Mouse (Mus musculus): ENCODE measurements at regions not wholly inside any gene's neighbourhood (a gene's known extent, or its start where the extent isn't known, plus 50 kb on each side); places are given as distances from the start of the nearest gene placed in this dataset.

GRCm38 (mm10) chr11:51911481-51911880 lies 54.0 kb upstream of the Jade2 start:
- peaks cover 10% of the 10 kb centered on the region for H3K4me1 ChIP-seq
- H3K4me2 ChIP-seq (replicated peaks), result no peak overlapping the region
- no peak overlapping the region for H3K27ac ChIP-seq
- WGBS, result 72% methylated on average over 3 of the region's 3 CpGs
- H3K36me3 ChIP-seq, result no peaks in the 10 kb centered on the region
- no peaks in the 10 kb centered on the region for H3K9me3 ChIP-seq (replicated peaks)
- no peak overlapping the region for H3K9ac ChIP-seq
- H3K27me3 ChIP-seq, result no peaks in the 10 kb centered on the region
- H3K4me3 ChIP-seq, result no peak overlapping the region
- no peak for ATAC-seq (ENCODE audit: low FRiP score)

DNA sequence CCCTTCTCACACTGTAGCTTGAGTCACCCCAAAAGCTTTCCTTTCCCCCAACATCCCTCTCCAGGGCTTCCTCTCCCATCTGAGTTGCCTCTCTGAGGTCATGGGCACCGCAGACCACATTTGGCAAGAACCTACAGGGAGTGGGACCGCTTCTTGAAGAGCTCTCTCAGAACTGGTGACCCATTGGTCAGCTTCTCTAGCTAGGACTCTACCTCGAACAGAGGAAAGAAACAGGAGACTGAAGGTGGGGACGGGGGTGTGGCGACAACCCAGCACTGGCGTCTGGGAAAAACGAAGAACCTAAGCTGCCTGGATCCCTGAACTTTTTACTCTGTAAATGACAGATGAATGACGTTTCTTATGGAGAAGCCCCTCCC lies 51.8 kb upstream of the Cdkn2aipnl start:
- H3K27ac ChIP-seq, result no peak overlapping the region
- 12% methylated on average over 8 of the region's 8 CpGs for WGBS
- H3K4me3 ChIP-seq, result 0 out of 2 replicates have a peak overlapping the region, but pooled peaks have one; percentile 24
- peak overlapping the region; percentile 53 for H3K4me2 ChIP-seq (replicated peaks)
- no peaks in the 10 kb centered on the region for H3K9me3 ChIP-seq (replicated peaks)
- H3K4me1 ChIP-seq, result peaks cover 14% of the 10 kb centered on the region
- H3K9ac ChIP-seq, result no peak overlapping the region; the same call in 1 of the 2 replicates
- H3K27me3 ChIP-seq, result no peaks in the 10 kb centered on the region; the same call in none of the 2 replicates
- no peaks in the 10 kb centered on the region for H3K36me3 ChIP-seq
- no peak for ATAC-seq (ENCODE audit: low FRiP score)

DNA sequence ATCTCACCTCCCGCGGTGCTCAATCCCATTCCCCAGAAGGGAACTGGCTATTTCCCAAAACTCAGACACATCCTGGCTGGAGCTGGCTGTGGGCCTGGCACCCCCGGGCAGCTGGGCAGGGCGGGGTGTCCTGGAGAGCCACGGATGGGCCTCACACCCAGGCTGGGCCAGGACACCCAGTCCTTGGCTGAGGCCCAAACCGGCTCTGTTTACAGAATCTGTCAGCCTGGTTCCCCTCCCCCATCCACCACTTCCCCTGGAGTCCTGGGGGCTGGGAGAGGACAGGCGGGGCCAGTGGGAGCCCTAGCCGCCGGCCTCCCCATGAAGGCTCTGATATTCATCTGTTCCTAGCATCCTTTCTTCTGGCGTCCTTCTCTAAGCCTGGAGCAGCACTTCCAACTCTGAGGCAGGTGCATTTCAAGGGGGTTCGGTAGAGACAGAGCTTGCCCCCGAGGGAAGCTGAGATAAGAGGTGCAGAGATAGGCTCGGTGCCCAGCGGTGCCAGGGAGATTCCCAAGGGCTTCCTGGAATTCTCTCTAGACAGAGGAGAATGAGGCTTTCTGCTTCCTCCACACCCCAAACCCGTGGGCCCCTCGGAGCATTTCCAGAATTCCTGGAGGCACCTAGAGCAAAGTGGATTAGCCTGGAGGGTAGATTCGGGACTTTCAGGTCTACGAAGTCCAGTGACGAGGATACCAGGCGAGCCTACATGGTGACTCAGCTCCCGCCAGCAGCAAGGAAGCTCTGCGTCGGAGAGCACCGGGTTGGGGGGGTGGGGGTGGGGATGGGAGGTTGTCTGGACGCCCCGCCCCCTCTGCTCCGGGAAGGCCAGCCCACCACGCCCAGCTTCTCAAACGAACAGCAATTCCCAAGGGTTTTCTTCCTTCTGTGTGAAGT lies 51.2 kb upstream of the Cdkn2aipnl start:
- H3K4me1 ChIP-seq, result peaks cover 14% of the 10 kb centered on the region
- H3K4me2 ChIP-seq (replicated peaks), result peak overlapping the region; percentile 53
- H3K27me3 ChIP-seq, result no peaks in the 10 kb centered on the region; the same call in none of the 2 replicates
- WGBS, result 2% methylated on average over 29 of the region's 29 CpGs
- H3K9me3 ChIP-seq (replicated peaks), result no peaks in the 10 kb centered on the region
- no peaks in the 10 kb centered on the region for H3K36me3 ChIP-seq
- peak overlapping the region; percentile 44; the same call in 1 of the 2 replicates for H3K27ac ChIP-seq
- ATAC-seq (ENCODE audit: low FRiP score), result peak; percentile 67
- peak overlapping the region; percentile 50 for H3K9ac ChIP-seq
- peak overlapping the region; percentile 24 for H3K4me3 ChIP-seq

Measured in hindbrain, embryonic 12.5 days (tissue).